Mouse (Mus musculus): Measurements from ENCODE around the gene Alyref.

GRCm38 (mm10) chr11:120641255-120641654 lies 43.1 kb upstream of the Alyref start:
- TF ChIP-seq CTCF (IDR thresholded peaks at IDR 0.05; ENCODE audit: low read depth, low read length), result no peak
- TF ChIP-seq POLR2AphosphoS5 (IDR thresholded peaks at IDR 0.05; ENCODE audit: insufficient replicate concordance, low read depth, low read length), result no peak
